Mouse (Mus musculus): ENCODE measurements around the gene Dapk2. TPM values are rescaled to one million over a fixed set of nuclear protein-coding genes. Genes with fewer than 3 reads are reported as not detected.

Gene Dapk2
- polyA plus RNA-seq, 1 experiment from 2014 or later = 6.7 TPM

GRCm38 (mm10) chr9:66228456-66229151, 70.6 kb downstream of the Dapk2 start:
- ATAC-seq (ENCODE audit: low FRiP score) (no peak), DNase-seq (ENCODE audit: low spot score, missing footprints) (no peak)
- Histone ChIP-seq H3K27me3 (ENCODE audit: control insufficient read depth, insufficient read depth, low read length) (no peaks in the 10 kb centered on the region), H3K4me2 (no peak overlapping the region), H3K9ac (ENCODE audit: low read length) (no peak overlapping the region), H3K4me3 (ENCODE audit: low read depth, low read length) (no peak overlapping the region), H3K36me3 (ENCODE audit: control insufficient read depth, insufficient read depth, low read length) (no peaks in the 10 kb centered on the region), H3K4me1 (ENCODE audit: control insufficient read depth, insufficient read depth, low read length) (no peaks in the 10 kb centered on the region), H3K9me3 (ENCODE audit: control insufficient read depth, low read length) (no peaks in the 10 kb centered on the region), H3K27ac (ENCODE audit: low read depth, low read length) (no peak overlapping the region)
- 62% methylated on average over 2 of the region's 2 CpGs for WGBS

DNA sequence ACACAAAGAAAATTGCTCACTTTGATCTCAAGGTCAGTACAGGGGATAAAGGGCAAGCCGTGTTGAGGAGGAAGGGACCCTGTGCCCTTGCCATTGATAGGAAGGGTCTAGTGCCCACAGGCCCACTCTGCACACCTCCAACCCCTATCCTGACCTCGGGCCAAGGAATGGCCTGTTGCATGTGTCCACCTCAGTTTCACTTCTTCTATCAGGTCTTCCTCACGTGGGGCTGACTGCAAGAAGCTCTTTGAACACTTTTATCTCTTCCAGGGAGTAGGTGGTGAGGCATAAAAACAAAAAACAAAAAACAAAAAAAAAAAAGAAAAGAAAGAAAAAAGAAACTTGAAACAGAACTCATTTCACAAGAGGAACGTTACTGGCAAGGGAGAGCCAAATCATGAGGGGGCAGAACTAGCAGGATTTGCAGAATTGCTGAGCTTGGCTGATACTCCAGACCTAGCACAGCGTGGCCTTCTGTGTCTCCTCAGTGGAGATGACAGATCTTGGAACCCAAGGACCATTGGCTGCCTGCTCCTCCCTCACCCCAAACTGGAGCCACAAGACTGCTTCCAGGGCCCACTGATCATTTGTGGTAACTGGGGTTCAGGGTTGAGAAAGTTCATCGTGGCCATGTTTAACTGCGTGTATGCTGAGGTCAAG, 73.9 kb downstream of the Dapk2 start:
- H3K36me3 ChIP-seq (ENCODE audit: control insufficient read depth, insufficient read depth, low read length) = 0 out of 2 replicates have a peak, but pooled peaks cover 2% of the 10 kb centered on the region
- no peak overlapping the region for H3K4me3 ChIP-seq (ENCODE audit: low read depth, low read length)
- no peaks in the 10 kb centered on the region for H3K27me3 ChIP-seq (ENCODE audit: control insufficient read depth, insufficient read depth, low read length)
- no peaks in the 10 kb centered on the region for H3K9me3 ChIP-seq (ENCODE audit: control insufficient read depth, low read length)
- H3K9ac ChIP-seq (ENCODE audit: low read length) = no peak overlapping the region
- WGBS = 84% methylated on average over 7 of the region's 7 CpGs
- no peak overlapping the region for H3K27ac ChIP-seq (ENCODE audit: low read depth, low read length)
- no peaks in the 10 kb centered on the region for H3K4me1 ChIP-seq (ENCODE audit: control insufficient read depth, insufficient read depth, low read length)
- ATAC-seq (ENCODE audit: low FRiP score) = no peak
- no peak overlapping the region for H3K4me2 ChIP-seq
- DNase-seq (ENCODE audit: low spot score, missing footprints) = no peak

DNA sequence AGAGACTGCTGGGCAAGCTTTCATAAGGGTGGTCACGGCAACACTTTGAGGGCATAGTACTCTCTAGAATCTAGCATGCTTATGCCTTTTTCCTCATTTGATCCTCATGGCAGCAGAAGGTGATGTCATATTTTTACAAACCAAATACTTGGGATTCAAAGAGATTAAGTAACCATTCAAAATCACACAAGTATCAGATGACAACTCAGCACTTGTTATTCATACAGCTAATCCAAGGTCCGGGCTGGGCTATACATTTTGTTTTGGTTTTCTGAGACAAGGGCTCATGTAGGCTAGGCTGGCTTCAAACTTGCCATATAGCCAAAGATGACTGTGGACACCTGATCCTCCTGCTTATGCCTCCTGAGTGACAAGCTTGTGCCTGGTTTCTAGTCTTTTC, 78.6 kb downstream of the Dapk2 start:
- H3K9ac ChIP-seq (ENCODE audit: low read length) = no peak overlapping the region
- H3K4me1 ChIP-seq (ENCODE audit: control insufficient read depth, insufficient read depth, low read length) = no peaks in the 10 kb centered on the region
- no peak for ATAC-seq (ENCODE audit: low FRiP score)
- H3K36me3 ChIP-seq (ENCODE audit: control insufficient read depth, insufficient read depth, low read length) = 0 out of 2 replicates have a peak, but pooled peaks cover 2% of the 10 kb centered on the region
- DNase-seq (ENCODE audit: low spot score, missing footprints) = no peak
- H3K4me3 ChIP-seq (ENCODE audit: low read depth, low read length) = no peak overlapping the region
- H3K27me3 ChIP-seq (ENCODE audit: control insufficient read depth, insufficient read depth, low read length) = no peaks in the 10 kb centered on the region
- H3K4me2 ChIP-seq = no peak overlapping the region
- H3K27ac ChIP-seq (ENCODE audit: low read depth, low read length) = no peak overlapping the region
- no peaks in the 10 kb centered on the region for H3K9me3 ChIP-seq (ENCODE audit: control insufficient read depth, low read length)
- 77% methylated on average over 2 of the region's 2 CpGs for WGBS

DNA sequence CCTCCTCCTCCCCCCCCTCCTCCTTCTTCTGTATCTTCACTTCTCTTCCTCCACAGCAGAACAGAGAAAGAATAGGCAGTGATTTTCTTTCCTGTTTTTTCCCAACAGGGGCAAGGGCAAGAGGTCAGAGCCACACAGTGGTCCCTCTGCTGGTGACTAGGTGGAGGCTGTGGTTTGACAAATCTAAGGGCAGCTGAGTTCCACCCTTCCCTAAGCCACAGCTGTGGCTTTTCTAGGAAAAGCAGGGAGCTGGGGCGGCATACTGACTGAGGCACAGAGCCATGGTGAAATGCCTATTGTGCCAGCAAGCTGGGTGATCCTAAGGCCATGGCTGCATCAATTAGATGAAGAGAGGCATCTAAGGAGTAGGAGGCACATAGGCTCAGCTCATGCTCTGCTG, 79.7 kb downstream of the Dapk2 start:
- Histone ChIP-seq H3K4me1 (ENCODE audit: control insufficient read depth, insufficient read depth, low read length) (no peaks in the 10 kb centered on the region), H3K27ac (ENCODE audit: low read depth, low read length) (no peak overlapping the region), H3K27me3 (ENCODE audit: control insufficient read depth, insufficient read depth, low read length) (no peaks in the 10 kb centered on the region), H3K36me3 (ENCODE audit: control insufficient read depth, insufficient read depth, low read length) (0 out of 2 replicates have a peak, but pooled peaks cover 2% of the 10 kb centered on the region), H3K4me3 (ENCODE audit: low read depth, low read length) (no peak overlapping the region), H3K9me3 (ENCODE audit: control insufficient read depth, low read length) (no peaks in the 10 kb centered on the region), H3K9ac (ENCODE audit: low read length) (no peak overlapping the region), H3K4me2 (no peak overlapping the region)
- WGBS = 55% methylated on average over 1 of the region's 1 CpGs
- no peak for ATAC-seq (ENCODE audit: low FRiP score)
- DNase-seq (ENCODE audit: low spot score, missing footprints) = no peak

DNA sequence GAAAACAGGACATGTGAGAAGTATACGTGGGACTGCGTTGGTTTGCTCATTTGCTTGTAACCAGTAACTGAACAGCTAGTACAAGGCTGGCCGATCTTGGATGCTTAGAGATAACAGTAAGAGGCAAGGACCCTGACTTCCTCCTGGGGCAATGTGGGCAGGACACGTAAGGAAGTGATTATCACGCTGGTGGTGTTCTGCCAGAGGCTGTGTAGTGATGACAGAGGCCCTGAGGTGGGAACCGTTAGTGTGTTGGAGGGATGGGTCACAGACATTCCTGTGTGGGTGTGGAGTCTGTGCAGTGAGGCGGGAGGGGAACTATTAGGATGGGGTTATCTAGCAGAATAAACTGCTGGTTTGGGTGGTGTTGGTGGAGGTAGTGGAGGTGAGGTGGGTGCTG, 81.2 kb downstream of the Dapk2 start:
- H3K4me1 ChIP-seq (ENCODE audit: control insufficient read depth, insufficient read depth, low read length) = no peaks in the 10 kb centered on the region
- no peak overlapping the region for H3K27ac ChIP-seq (ENCODE audit: low read depth, low read length)
- no peak overlapping the region for H3K9ac ChIP-seq (ENCODE audit: low read length)
- no peak for DNase-seq (ENCODE audit: low spot score, missing footprints)
- H3K27me3 ChIP-seq (ENCODE audit: control insufficient read depth, insufficient read depth, low read length) = no peaks in the 10 kb centered on the region
- no peak for ATAC-seq (ENCODE audit: low FRiP score)
- no peak overlapping the region for H3K4me2 ChIP-seq
- H3K4me3 ChIP-seq (ENCODE audit: low read depth, low read length) = no peak overlapping the region
- H3K9me3 ChIP-seq (ENCODE audit: control insufficient read depth, low read length) = no peaks in the 10 kb centered on the region
- H3K36me3 ChIP-seq (ENCODE audit: control insufficient read depth, insufficient read depth, low read length) = 0 out of 2 replicates have a peak, but pooled peaks cover 2% of the 10 kb centered on the region
- 83% methylated on average over 7 of the region's 7 CpGs for WGBS

DNA sequence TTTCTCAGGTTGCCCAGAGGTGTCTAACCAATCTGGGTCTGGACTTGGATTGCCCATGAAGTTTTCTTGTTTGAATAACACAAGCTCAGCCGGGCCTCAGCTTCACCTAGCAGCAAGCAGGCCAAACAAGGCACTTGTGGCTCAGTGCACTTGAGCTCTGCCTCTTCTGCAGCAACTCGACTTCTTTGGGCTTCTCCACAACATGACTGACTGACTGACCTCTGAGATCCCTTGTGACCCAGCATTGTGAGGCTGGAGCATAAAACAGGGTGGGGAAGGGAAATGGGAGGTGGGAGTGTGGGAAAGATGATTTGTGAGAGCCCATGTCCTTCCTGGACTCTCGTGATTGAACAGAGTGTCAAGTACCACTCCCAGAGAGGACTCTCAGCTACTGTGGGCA, 81.7 kb downstream of the Dapk2 start:
- no peak overlapping the region for H3K27ac ChIP-seq (ENCODE audit: low read depth, low read length)
- WGBS = 80% methylated on average over 3 of the region's 3 CpGs
- H3K27me3 ChIP-seq (ENCODE audit: control insufficient read depth, insufficient read depth, low read length) = no peaks in the 10 kb centered on the region
- no peak overlapping the region for H3K9ac ChIP-seq (ENCODE audit: low read length)
- H3K4me1 ChIP-seq (ENCODE audit: control insufficient read depth, insufficient read depth, low read length) = no peaks in the 10 kb centered on the region
- H3K4me2 ChIP-seq = no peak overlapping the region
- 0 out of 2 replicates have a peak, but pooled peaks cover 2% of the 10 kb centered on the region for H3K36me3 ChIP-seq (ENCODE audit: control insufficient read depth, insufficient read depth, low read length)
- DNase-seq (ENCODE audit: low spot score, missing footprints) (no peak), ATAC-seq (ENCODE audit: low FRiP score) (no peak)
- H3K4me3 ChIP-seq (ENCODE audit: low read depth, low read length) = no peak overlapping the region
- no peaks in the 10 kb centered on the region for H3K9me3 ChIP-seq (ENCODE audit: control insufficient read depth, low read length)

DNA sequence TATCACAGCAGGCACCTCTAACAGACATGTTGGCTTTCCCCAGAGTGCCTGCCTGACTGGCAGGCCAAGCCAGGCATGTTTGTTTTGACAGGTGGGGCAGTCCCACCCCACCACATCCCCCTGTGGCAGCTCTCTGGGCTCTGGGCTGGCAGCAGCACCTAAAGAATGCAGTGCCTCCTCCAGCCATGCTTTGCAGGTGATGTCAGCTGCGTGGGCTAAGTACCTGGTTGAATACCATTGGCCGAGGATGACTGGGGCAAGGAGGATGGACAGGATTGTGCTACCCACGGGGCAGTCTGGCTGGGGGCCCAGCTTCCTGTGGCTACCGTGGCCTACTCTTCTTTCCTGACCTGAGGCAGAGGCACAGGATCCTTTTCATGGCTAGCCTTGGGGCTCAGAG, 82.5 kb downstream of the Dapk2 start:
- DNase-seq (ENCODE audit: low spot score, missing footprints) = no peak
- 65% methylated on average over 4 of the region's 4 CpGs for WGBS
- Histone ChIP-seq H3K4me3 (ENCODE audit: low read depth, low read length) (no peak overlapping the region), H3K27ac (ENCODE audit: low read depth, low read length) (no peak overlapping the region), H3K27me3 (ENCODE audit: control insufficient read depth, insufficient read depth, low read length) (no peaks in the 10 kb centered on the region), H3K4me2 (no peak overlapping the region), H3K36me3 (ENCODE audit: control insufficient read depth, insufficient read depth, low read length) (no peaks in the 10 kb centered on the region), H3K9me3 (ENCODE audit: control insufficient read depth, low read length) (no peaks in the 10 kb centered on the region), H3K9ac (ENCODE audit: low read length) (no peak overlapping the region), H3K4me1 (ENCODE audit: control insufficient read depth, insufficient read depth, low read length) (no peaks in the 10 kb centered on the region)
- ATAC-seq (ENCODE audit: low FRiP score) = no peak

DNA sequence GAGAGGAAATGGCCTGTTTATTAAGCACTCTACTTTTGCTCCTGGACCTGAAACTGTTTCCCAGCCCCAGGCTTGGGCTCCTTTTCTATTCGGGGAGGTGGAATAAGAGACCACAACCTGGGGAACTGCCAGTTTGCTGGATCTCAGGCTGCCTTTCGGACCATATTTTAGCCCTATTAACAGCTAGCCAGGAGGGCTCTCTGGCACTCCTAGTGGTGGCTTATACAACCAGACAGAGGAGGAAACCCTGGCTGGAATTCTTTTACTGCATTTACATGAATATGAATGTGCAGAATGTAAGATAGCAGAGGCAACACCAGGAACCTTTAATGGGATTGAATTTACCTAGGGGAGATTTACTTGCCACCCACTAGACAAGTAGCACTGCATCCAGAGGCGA, 83.0 kb downstream of the Dapk2 start:
- no peaks in the 10 kb centered on the region for H3K4me1 ChIP-seq (ENCODE audit: control insufficient read depth, insufficient read depth, low read length)
- H3K4me2 ChIP-seq = no peak overlapping the region
- no peaks in the 10 kb centered on the region for H3K27me3 ChIP-seq (ENCODE audit: control insufficient read depth, insufficient read depth, low read length)
- H3K36me3 ChIP-seq (ENCODE audit: control insufficient read depth, insufficient read depth, low read length) = no peaks in the 10 kb centered on the region
- ATAC-seq (ENCODE audit: low FRiP score) (no peak), DNase-seq (ENCODE audit: low spot score, missing footprints) (no peak)
- 55% methylated on average over 3 of the region's 3 CpGs for WGBS
- no peak overlapping the region for H3K4me3 ChIP-seq (ENCODE audit: low read depth, low read length)
- H3K9me3 ChIP-seq (ENCODE audit: control insufficient read depth, low read length) = no peaks in the 10 kb centered on the region
- no peak overlapping the region for H3K9ac ChIP-seq (ENCODE audit: low read length)
- H3K27ac ChIP-seq (ENCODE audit: low read depth, low read length) = no peak overlapping the region

GRCm38 (mm10) chr9:66241722-66242121, 83.7 kb downstream of the Dapk2 start:
- 93% methylated on average over 4 of the region's 4 CpGs for whole genome bisulfite sequencing
- no peak overlapping the region for H3K27ac ChIP-seq (ENCODE audit: low read depth, low read length)
- ATAC-seq (ENCODE audit: low FRiP score) = no peak

More at GRCm38 (mm10) chr9:66241722-66242121, 83.7 kb downstream of the Dapk2 start:
- H3K4me1 ChIP-seq (ENCODE audit: control insufficient read depth, insufficient read depth, low read length) = no peaks in the 10 kb centered on the region
- H3K4me3 ChIP-seq (ENCODE audit: low read depth, low read length) = no peak overlapping the region
- no peaks in the 10 kb centered on the region for H3K36me3 ChIP-seq (ENCODE audit: control insufficient read depth, insufficient read depth, low read length)
- H3K9ac ChIP-seq (ENCODE audit: low read length) = no peak overlapping the region
- H3K9me3 ChIP-seq (ENCODE audit: control insufficient read depth, low read length) = no peaks in the 10 kb centered on the region
- DNase-seq (ENCODE audit: low spot score, missing footprints) = no peak
- H3K27me3 ChIP-seq (ENCODE audit: control insufficient read depth, insufficient read depth, low read length) = no peaks in the 10 kb centered on the region
- H3K4me2 ChIP-seq = no peak overlapping the region
